Mouse (Mus musculus) midbrain, embryonic 13.5 days (tissue): ENCODE measurements around the gene Skap1. TPM values are rescaled to one million over a fixed set of nuclear protein-coding genes. Genes with fewer than 3 reads are reported as not detected.

ENCODE experiments used
- ATAC-seq: fragments of 200-750 bp; cut with Nextera tagmentation; 2 replicates; pipeline ENCODE4 v1.8.0; 2017; ENCODE audit warnings: mild to moderate bottlenecking, moderate TSS enrichment, moderate library complexity
- H3K27ac ChIP-seq: fragments of 300-500 bp; sonication (generic); 2 replicates; pipeline ENCODE4 v1.5.1; 2015; ENCODE audit warnings: inconsistent platforms, mild to moderate bottlenecking, moderate library complexity
- H3K27me3 ChIP-seq: fragments of 300-500 bp; sonication (generic); 2 replicates; pipeline ENCODE4 v1.6.1; 2015; ENCODE audit warnings: mild to moderate bottlenecking, inconsistent platforms
- H3K36me3 ChIP-seq: fragments of 300-500 bp; sonication (generic); 2 replicates; pipeline ENCODE4 v1.6.1; 2015; ENCODE audit warnings: mild to moderate bottlenecking, inconsistent platforms
- H3K4me1 ChIP-seq: fragments of 300-500 bp; sonication (generic); replicated peaks from 2 replicates; pipeline ENCODE4 v1.6.1; 2015; ENCODE audit warnings: inconsistent platforms
- H3K4me2 ChIP-seq: fragments of 300-500 bp; sonication (generic); replicated peaks from 2 replicates; pipeline ENCODE4 v1.6.1; 2015; ENCODE audit warnings: moderate library complexity, mild to moderate bottlenecking, inconsistent platforms
- H3K4me3 ChIP-seq: fragments of 300-500 bp; sonication (generic); replicated peaks from 2 replicates; pipeline ENCODE4 v1.5.1; 2015; ENCODE audit warnings: mild to moderate bottlenecking, inconsistent platforms
- H3K9ac ChIP-seq: fragments of 300-500 bp; sonication (generic); replicated peaks from 2 replicates; pipeline ENCODE4 v1.6.1; 2015; ENCODE audit warnings: mild to moderate bottlenecking, inconsistent platforms
- H3K9me3 ChIP-seq: fragments of 300-500 bp; sonication (generic); 2 replicates; pipeline ENCODE4 v1.6.1; 2016; ENCODE audit warnings: mild to moderate bottlenecking, inconsistent platforms
- WGBS: fragments of 180-500 bp; shearing (Covaris S2); methylation state at CpG from one replicate; pipeline ENCODE4 v1.1.7; 2015; 5-methylcytosine and 5-hydroxymethylcytosine counted together
- polyA plus RNA-seq: library from polyadenylated mRNA; unstranded; fragments of >200 nt; fragmentation: Nextera tagmentation; extraction: Ambion mirVana; gene quantifications from 2 replicates; pipeline ENCODE4 v1.2.1, GENCODE M21; 2015

Gene Skap1
- polyA plus RNA-seq, 1 experiment from 2014 or later: 3.4 TPM

DNA sequence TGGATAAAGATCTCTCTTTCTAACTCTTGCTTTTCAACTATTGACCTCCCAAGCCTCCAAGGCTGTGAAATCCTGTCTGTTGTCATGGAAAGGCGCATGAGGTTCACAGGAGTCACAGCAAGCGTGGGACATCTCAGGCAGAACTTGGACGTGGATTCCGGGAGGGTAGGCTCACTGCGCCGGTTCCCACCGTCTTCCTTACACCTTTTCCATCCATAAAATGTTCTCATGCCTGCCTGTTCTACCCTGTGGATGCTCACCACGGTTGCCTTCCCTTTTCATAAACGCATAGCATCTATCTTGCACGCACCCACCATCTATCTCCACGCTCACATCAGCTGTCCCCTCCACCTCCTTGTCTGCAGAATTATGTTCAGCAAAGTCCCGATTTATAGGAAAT, 276.4 kb downstream of the Skap1 start:
- Histone ChIP-seq H3K4me1 (peaks cover 64% of the 10 kb centered on the region), H3K27ac (peak overlapping the region; percentile 37; the same call in 1 of the 2 replicates), H3K4me2 (no peak overlapping the region), H3K4me3 (no peak overlapping the region), H3K27me3 (peaks cover 17% of the 10 kb centered on the region), H3K9ac (no peak overlapping the region), H3K36me3 (no peaks in the 10 kb centered on the region), H3K9me3 (no peaks in the 10 kb centered on the region)
- WGBS: 52% methylated on average over 12 of the region's 12 CpGs
- ATAC-seq: no peak

DNA sequence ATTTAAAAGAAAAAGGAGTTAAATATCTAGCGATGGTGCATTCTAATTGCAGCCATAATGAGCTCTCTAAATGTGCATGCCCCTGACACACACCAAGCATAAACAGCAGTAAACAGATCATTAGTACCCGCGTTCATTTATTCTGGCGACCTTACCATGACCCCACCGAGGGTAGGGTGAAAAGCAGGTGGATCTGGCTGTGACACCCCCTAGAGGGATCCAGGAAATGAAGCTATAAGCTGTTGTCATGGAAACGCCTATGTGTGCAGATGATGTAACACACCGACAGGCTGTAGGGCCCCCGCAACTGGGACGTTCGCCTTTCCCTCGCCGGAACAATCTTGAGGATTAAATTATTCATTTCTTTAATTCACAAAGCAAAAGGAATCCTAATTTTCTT, 277.6 kb downstream of the Skap1 start:
- Histone ChIP-seq H3K4me3 (peak overlapping the region; percentile 18), H3K4me1 (peaks cover 56% of the 10 kb centered on the region), H3K9ac (peak overlapping the region; percentile 36; the same call in 1 of the 2 replicates), H3K27me3 (peaks cover 10% of the 10 kb centered on the region), H3K4me2 (peak overlapping the region; percentile 44), H3K36me3 (no peaks in the 10 kb centered on the region), H3K27ac (peak overlapping the region; percentile 75), H3K9me3 (no peaks in the 10 kb centered on the region)
- ATAC-seq: peak; percentile 76
- 3% methylated on average over 12 of the region's 12 CpGs for WGBS

DNA sequence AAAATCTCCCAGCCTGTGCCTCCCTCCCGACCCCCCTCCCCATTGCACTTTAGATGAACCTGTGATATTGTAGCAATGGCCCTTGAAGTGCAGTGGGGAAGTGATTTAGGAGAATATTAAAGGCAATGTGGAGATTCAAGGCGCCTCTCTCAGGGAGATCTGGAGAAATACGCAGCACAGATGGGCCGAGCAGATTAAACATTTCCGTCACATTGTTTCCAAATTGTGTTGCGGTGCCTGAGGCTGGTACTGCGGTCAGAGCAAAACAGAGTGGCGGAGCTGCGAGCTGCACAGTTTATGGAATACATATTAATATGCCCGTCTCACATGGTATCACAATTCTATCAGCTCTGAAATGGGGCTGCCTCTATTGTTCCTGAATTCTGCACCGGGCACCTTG, 278.6 kb downstream of the Skap1 start:
- Histone ChIP-seq H3K9me3 (no peaks in the 10 kb centered on the region), H3K4me2 (peak overlapping the region; percentile 44), H3K27ac (peak overlapping the region; percentile 75), H3K9ac (no peak overlapping the region; the same call in 1 of the 2 replicates), H3K4me3 (no peak overlapping the region), H3K36me3 (no peaks in the 10 kb centered on the region), H3K4me1 (peaks cover 52% of the 10 kb centered on the region), H3K27me3 (peaks cover 6% of the 10 kb centered on the region; the same call in 1 of the 2 replicates)
- 33% methylated on average over 11 of the region's 11 CpGs for WGBS
- peak; percentile 26; the same call in 1 of the 2 replicates for ATAC-seq

DNA sequence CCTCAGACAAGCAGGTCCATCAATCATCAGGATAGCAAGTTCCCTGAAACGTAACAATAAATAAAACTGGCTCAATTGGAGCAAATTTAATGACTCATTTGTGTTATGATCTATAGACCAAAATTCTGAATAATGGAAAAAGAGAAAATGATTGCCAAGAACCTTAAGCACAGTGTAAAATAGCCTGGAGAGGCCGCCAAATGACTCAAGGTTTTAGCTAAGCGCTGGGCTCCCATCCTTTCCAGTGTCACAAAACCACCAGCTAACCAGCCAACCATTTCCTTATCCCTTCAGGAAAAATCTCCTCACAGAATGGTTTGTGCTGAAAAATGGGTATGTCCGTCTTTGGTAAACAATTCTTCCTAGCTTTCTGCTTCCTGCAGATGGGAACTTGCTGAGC, 279.5 kb downstream of the Skap1 start:
- Histone ChIP-seq H3K9me3 (no peaks in the 10 kb centered on the region), H3K4me3 (no peak overlapping the region), H3K4me2 (no peak overlapping the region), H3K27ac (no peak overlapping the region), H3K9ac (no peak overlapping the region), H3K27me3 (no peaks in the 10 kb centered on the region), H3K4me1 (peaks cover 44% of the 10 kb centered on the region), H3K36me3 (no peaks in the 10 kb centered on the region)
- no peak for ATAC-seq
- WGBS: 77% methylated on average over 4 of the region's 4 CpGs

DNA sequence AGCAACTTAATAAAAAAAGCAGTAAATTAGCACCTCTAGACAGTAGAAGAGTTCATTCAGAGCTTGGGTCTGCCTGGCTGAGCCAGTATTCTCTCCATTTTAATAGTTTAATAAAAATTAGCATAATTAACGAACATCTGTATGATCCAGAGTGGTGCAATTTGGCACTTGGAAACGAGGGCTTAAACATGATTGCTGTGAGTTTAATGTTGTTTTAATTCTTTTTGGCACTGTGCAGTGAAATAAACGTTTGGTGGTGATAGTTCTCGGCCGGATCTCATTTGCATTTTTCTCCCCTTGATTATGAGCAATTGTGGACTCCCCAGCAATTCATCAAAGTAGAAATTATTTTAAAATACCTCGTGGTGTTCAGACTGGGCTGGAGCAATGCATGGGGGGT, 282.3 kb downstream of the Skap1 start:
- Histone ChIP-seq H3K9me3 (no peaks in the 10 kb centered on the region), H3K36me3 (no peaks in the 10 kb centered on the region), H3K27me3 (no peaks in the 10 kb centered on the region), H3K4me2 (no peak overlapping the region), H3K9ac (no peak overlapping the region), H3K4me3 (no peak overlapping the region), H3K4me1 (peaks cover 21% of the 10 kb centered on the region), H3K27ac (no peak overlapping the region)
- 71% methylated on average over 6 of the region's 6 CpGs for WGBS
- no peak for ATAC-seq

DNA sequence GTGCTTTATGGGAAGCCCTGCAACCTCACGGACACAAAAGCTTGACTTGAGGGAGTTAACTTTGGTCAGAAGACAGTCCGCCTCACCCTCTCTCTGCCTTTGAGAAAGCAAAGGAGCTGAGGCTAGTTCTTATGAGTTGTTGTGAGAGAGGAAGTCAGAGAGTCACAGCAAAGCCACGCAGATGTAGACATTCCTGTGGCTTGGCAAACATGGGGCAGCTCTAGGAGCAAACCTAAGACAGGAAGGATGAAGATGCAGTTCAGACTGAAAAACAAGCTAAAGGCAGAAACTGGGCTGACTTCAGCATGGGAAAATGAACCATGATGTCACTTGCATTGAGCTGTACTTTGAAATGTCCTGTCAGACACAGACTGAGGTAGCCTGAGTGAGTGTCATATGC, 283.2 kb downstream of the Skap1 start:
- peaks cover 12% of the 10 kb centered on the region for H3K4me1 ChIP-seq
- H3K4me2 ChIP-seq: no peak overlapping the region
- no peaks in the 10 kb centered on the region for H3K36me3 ChIP-seq
- no peak overlapping the region for H3K9ac ChIP-seq
- no peak for ATAC-seq
- no peaks in the 10 kb centered on the region for H3K9me3 ChIP-seq
- H3K27ac ChIP-seq: no peak overlapping the region
- H3K4me3 ChIP-seq: no peak overlapping the region
- WGBS: 30% methylated on average over 3 of the region's 3 CpGs
- H3K27me3 ChIP-seq: no peaks in the 10 kb centered on the region

DNA sequence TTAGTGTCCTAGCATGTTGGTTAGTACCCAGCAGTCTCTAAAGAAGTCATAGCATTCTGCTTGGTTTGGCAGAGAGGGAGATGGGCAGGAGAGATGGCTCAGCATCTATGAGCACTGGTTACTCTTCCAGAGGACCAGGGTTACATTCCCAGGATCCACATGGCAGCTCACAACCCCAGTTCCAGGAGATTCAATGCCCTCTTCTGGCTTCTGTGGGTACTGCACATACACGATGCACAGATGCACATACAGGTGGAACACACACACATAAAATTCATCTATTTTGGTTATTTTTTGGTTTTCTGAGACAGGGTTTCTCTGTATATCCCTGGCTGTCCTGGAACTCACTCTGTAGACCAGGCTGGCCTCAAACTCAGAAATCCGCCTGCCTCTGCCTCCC, 290.9 kb downstream of the Skap1 start:
- Histone ChIP-seq H3K27ac (no peak overlapping the region), H3K4me1 (no peaks in the 10 kb centered on the region), H3K27me3 (no peaks in the 10 kb centered on the region), H3K4me2 (no peak overlapping the region), H3K36me3 (no peaks in the 10 kb centered on the region), H3K9me3 (0 out of 2 replicates have a peak, but pooled peaks cover 3% of the 10 kb centered on the region), H3K9ac (no peak overlapping the region), H3K4me3 (no peak overlapping the region)
- ATAC-seq: no peak
- WGBS: 97% methylated on average over 2 of the region's 2 CpGs

DNA sequence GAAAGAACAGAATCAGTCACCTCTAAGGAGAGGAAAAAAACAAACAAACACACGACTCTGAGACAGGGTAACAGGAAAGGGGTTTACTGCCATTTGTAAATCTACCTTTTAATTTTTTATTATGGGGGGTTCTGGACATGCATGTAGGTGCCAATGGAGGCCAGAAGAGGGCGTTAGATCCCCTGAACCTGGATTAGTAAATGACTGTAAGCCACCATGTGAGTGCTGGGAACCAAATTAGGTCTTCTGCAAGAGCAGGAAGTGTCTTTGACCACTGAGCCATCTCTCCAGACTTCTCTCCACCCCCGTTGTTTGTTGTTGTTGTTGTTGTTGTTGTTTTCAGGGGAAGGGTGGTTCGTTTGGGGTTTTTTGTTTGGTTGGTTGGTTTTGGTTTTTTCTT, 293.0 kb downstream of the Skap1 start:
- Histone ChIP-seq H3K27ac (no peak overlapping the region), H3K36me3 (no peaks in the 10 kb centered on the region), H3K4me2 (no peak overlapping the region), H3K4me1 (no peaks in the 10 kb centered on the region), H3K9me3 (0 out of 2 replicates have a peak, but pooled peaks cover 3% of the 10 kb centered on the region), H3K27me3 (no peaks in the 10 kb centered on the region), H3K4me3 (no peak overlapping the region), H3K9ac (no peak overlapping the region)
- WGBS: 58% methylated on average over 4 of the region's 4 CpGs
- no peak for ATAC-seq

DNA sequence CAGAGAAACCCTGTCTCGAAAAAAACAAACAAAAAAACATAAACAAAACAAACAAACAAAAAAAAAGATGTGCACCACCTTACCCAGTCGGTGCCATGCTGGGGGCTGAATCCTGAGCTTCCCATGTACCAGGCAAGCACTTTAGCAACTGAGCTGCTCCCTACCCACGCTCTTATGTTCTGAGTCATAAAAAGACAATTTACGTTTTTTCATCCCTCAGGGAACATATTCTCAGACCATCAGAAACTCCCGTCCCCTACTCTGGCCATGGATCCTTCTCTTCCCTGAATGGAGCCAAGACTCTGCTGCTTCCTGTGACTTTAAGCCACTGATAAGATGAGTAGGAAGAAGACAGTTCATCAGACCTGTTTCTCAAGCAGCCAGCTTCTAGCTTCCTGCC, 294.0 kb downstream of the Skap1 start:
- no peak for ATAC-seq
- Histone ChIP-seq H3K27me3 (no peaks in the 10 kb centered on the region), H3K27ac (no peak overlapping the region), H3K9me3 (0 out of 2 replicates have a peak, but pooled peaks cover 3% of the 10 kb centered on the region), H3K9ac (no peak overlapping the region), H3K36me3 (no peaks in the 10 kb centered on the region), H3K4me3 (no peak overlapping the region), H3K4me2 (no peak overlapping the region), H3K4me1 (peaks cover 3% of the 10 kb centered on the region; the same call in 1 of the 2 replicates)
- WGBS: 82% methylated on average over 5 of the region's 5 CpGs

DNA sequence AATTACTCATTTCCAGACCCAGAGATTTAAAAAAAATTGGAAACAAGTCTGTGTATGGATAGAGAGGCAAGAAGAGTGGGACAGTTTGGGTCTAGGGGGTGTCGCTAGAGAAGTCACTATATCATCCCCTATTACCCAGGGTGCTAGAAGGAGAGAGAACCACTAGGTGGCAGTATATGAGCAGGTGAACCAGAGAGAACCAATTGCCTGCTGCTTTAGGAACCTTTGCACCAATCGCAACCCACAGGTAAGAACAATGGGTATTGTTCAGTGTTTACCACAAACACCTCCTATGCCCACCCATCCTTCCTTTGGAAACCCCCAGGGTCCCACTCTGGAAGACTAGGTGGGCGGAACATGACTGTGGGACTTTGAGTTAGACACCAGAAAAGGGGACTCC, 295.6 kb downstream of the Skap1 start:
- H3K27me3 ChIP-seq: no peaks in the 10 kb centered on the region
- 0 out of 2 replicates have a peak, but pooled peaks cover 3% of the 10 kb centered on the region for H3K9me3 ChIP-seq
- no peaks in the 10 kb centered on the region for H3K36me3 ChIP-seq
- no peak overlapping the region for H3K9ac ChIP-seq
- no peak overlapping the region for H3K27ac ChIP-seq
- 49% methylated on average over 3 of the region's 3 CpGs for WGBS
- peak; percentile 37; the same call in 1 of the 2 replicates for ATAC-seq
- H3K4me3 ChIP-seq: no peak overlapping the region
- no peak overlapping the region for H3K4me2 ChIP-seq
- H3K4me1 ChIP-seq: peaks cover 17% of the 10 kb centered on the region

DNA sequence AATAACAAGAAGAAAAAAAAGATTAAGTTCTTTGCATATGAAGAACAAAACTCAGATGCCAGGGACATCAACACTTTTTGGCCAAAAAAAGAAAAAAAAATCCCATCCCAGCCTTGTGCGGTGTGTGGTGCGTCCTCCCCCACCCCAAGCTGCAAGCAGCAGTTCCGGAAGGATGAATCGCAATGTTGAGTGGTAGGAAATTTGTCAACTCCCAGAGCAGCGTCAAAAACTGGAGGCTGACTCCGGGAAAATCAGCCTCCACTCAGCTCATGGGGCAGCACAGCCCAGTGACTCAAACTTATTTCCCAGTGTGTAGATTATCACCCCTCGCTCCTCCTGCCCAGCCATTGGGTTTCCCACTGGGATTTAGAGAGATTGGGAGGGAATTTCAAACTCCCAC, 297.6 kb downstream of the Skap1 start:
- no peak overlapping the region for H3K4me2 ChIP-seq
- no peak overlapping the region for H3K4me3 ChIP-seq
- H3K27ac ChIP-seq: no peak overlapping the region
- H3K4me1 ChIP-seq: peaks cover 29% of the 10 kb centered on the region
- no peak for ATAC-seq
- no peaks in the 10 kb centered on the region for H3K27me3 ChIP-seq
- no peaks in the 10 kb centered on the region for H3K9me3 ChIP-seq
- WGBS: 74% methylated on average over 7 of the region's 7 CpGs
- no peak overlapping the region for H3K9ac ChIP-seq
- H3K36me3 ChIP-seq: no peaks in the 10 kb centered on the region

DNA sequence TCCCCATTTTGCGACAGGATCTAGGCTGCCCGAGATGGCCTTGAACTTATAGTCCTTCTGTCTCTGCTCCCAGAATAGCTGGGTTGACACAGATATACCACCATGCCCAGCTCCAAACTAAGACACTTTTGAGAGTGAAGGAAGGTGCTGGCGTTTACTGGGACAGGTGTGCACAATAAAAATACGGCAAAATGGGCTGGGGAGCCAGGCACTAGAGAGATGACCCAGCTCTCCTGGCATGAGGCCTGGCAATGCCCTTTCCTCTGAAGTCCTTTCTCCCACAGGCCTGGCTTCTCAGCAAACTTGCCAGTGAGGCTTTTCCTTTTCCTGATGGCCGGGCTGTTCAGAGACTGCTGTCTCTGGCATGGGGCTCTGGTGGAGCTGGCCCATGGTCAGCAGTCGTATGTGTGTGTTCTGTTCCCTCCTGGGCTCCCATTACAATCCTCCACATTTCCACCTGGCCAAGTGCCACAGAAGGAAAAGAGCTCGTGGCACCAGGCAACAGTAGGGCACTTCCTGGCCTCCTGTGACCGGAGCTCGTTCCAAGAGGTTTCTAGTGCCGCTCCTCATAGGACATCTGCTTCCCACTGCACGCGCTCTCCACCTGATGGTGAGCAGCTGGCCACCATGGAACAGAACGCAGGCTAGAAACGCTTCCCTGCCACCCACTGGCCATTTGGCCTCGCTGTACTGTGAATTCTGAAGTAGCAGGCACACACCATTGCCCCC, 298.5 kb downstream of the Skap1 start:
- Histone ChIP-seq H3K36me3 (peaks cover 4% of the 10 kb centered on the region), H3K4me1 (peaks cover 38% of the 10 kb centered on the region), H3K4me2 (no peak overlapping the region), H3K9me3 (no peaks in the 10 kb centered on the region), H3K9ac (no peak overlapping the region), H3K27ac (no peak overlapping the region), H3K27me3 (no peaks in the 10 kb centered on the region), H3K4me3 (no peak overlapping the region)
- ATAC-seq: no peak
- 80% methylated on average over 15 of the region's 15 CpGs for WGBS
